Mouse (Mus musculus) liver, adult (tissue): ENCODE measurements around the gene Cdc42se2.

ENCODE experiments used
- GATA4 ChIP-seq: IDR thresholded peaks from 2 replicates; pipeline ENCODE4 v1.6.1; 2014; ENCODE audit warnings: mild to moderate bottlenecking, low read length; ENCODE audit not compliant: insufficient replicate concordance

Gene Cdc42se2

GRCm38 (mm10) chr11:54776735-54777333, 10.6 kb downstream of the Cdc42se2 start:
- no peak for TF ChIP-seq GATA4

DNA sequence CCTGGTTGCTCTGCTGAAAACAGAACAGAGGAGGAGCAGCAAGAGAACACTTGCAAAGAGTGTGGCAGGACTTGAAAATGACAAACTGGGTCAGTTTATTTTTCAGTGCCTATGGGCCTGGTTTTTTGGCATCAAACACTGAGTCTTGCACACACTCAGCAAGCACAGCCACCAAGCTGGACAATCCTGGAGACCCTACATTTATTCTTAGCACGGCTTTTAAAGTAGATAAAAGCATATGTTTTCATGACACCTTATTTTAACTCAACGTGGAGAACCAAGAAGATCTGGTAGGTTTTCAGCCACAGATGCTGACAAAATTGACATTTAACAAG, 11.1 kb downstream of the Cdc42se2 start:
- no peak for TF ChIP-seq GATA4

DNA sequence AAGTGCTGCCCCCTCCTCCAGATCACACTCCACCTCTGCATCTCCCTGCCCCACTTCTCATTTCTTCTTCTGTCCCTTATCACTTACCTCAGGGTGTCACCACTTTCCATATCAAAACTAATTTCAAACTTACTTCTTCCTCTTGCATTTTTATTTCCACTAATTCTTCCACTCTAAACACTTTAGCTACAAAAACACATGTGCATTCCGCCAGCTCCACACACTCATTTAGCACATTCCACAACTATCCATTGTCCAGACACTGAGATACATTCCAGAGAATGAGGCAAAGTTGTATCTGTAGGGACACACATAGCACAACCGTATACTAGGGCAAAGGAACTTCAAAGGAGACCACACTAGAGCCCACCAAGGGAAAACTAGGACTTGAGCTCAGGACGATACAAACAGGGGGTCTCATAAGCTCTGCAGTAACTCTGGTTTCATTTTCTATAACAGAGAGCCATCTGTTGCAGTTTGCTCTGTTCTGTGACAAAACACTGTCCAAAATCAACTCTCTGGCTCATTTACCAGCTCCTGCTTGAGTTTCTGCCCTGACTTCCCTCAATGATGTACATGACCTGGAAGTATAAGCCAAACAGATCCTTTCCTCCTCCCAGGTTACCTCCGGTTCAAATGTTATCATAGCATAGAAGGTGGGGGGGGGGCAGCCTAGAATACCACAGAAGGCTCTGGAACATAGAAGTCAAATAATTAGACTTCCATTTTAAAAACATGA, 11.7 kb downstream of the Cdc42se2 start:
- TF ChIP-seq GATA4: no peak

- no peak for TF ChIP-seq GATA4
Measured at GRCm38 (mm10) chr11:54774282-54775078, 13.0 kb downstream of the Cdc42se2 start.

DNA sequence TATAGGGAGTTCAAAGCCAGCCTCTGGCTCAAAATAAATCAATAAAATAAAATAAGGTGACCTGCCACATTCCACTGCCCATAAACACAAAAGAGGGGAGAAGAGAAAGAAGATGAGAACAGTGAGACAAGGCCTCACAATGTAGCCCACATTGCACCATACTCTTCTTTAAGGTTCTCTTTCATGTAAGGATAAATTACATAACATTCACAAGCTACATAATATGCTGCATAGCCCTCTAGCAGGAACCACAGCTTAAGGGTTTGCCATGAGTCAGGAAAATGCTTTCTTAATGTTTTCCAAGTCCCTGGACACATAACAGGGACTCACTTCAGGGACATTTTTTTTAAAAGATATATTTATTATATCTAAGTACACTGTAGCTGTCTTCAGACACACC, 15.9 kb downstream of the Cdc42se2 start:
- no peak for TF ChIP-seq GATA4

DNA sequence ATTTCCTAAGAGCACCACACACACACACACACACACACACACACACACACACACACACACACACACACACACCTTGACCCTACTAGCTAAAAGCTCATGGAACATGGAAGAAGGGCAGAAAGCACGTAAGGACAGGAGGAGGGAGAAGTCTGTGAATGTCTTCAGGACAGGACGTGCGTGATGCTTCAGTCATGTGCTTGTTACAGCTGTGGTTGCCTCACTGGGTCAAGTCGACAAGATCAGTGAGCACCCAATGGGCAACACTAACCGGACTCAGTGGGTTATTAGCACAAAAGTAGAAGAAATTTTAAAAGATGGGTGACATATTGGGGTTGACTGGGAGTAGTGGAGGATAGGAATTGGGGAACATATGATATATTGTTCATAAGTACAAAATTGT, 17.6 kb downstream of the Cdc42se2 start:
- TF ChIP-seq GATA4: no peak

- TF ChIP-seq GATA4: no peak
Measured at GRCm38 (mm10) chr11:54768116-54768690, 19.3 kb downstream of the Cdc42se2 start.

GRCm38 (mm10) chr11:54764759-54765158, 22.7 kb downstream of the Cdc42se2 start:
- no peak for TF ChIP-seq GATA4

DNA sequence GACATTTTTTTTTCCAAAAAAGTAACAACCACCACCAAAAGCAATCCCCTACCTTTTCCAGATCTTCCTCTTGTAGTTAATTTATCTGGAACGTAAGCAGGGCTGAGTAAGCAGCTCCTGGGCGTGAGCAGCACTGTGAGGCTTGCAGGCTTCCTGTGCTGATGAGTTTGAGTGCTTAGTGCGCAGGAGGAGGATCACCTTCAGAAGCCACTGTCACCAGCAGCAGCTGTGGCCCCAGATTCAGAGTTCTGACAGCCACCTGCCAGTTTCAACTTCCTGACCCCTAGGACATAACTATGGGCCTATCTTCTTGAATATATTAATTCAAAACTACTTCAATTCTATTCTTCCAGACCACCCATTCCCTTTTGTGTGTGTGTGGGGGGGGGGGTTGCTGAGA, 23.4 kb downstream of the Cdc42se2 start:
- no peak for TF ChIP-seq GATA4

- no peak for TF ChIP-seq GATA4
Measured at GRCm38 (mm10) chr11:54762735-54763134, 24.7 kb downstream of the Cdc42se2 start.

DNA sequence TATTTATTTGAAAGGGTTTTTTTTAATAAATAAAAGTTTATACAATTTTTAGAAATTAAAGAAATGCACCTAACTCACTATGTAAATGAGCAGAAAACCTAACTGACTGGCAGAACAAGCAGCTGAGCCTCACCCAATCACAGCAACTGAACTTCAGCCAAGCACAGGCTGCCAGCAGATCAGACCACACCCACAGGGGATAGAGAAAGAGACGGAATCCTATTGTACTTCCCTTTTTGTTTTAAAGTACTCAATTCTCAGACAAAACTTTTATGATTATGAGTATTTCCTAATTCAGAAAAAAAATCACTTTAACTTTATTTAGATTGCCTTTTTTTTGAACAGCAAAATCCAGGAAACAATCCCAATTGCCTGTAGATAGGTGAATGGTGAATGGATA, 29.5 kb downstream of the Cdc42se2 start:
- no peak for TF ChIP-seq GATA4

DNA sequence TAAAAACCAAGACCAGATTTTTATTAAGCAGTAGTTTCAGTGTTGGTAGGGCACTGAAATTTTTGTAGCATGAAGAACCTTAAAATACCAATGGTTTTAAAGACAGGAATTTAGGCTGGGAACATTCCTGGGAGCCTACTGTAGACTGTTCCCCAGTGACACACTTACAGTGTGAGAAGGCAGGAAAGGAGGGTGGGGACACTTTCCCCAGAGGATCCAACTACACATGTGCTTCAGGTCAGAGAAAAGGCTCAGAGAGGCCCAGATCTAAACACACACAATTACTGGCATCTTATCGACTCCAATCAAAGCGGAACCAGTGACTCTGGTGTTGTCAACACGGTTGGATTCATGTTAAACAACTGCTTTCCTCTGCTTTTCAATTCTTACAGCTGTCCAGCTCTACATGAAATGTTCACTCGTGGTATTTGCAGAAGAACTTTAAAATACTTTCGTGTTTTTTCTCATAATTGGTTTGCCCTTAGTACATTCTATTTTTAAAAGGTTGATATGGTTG, 32.3 kb downstream of the Cdc42se2 start:
- TF ChIP-seq GATA4: no peak

DNA sequence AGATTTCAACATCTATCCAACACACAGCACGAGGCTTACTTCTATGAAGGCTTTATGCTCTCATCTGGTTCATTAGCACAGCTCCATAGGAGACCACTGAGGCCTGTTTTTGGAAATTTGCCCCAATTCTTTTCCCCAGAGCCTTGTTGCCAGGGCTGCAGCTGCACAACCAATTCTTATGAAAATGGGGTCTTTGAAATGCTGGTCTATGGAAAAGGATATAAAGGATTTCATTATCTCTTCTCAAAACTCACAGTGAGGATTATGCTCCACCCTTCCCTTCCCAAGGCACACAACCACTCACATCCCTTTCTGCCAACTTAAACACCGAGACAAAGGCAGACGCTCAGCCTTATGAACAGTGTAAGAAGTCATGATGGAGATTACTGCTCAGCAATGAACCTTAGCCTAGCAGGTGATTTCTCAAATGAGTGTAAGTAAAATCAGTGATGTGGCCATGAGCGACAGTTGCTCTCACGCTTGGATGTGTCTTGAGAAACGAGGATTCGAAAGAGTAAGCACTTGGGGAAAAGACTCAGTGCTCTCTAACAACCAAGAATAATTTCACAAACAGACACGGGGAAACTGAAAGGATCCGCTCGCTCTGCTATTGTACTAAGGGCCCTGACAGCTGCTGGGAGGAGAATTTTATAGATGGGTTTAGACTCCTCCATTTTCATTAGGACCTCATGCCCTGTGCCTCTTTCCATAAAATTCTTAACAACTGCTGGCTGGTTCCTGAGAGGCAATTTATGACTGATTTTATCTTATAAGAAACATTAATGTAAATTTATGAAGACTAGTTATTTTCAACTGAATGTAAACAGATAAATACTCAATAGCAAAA, 33.0 kb downstream of the Cdc42se2 start:
- TF ChIP-seq GATA4: no peak

- no peak for TF ChIP-seq GATA4
Measured at GRCm38 (mm10) chr11:54751502-54751901, 36.0 kb downstream of the Cdc42se2 start.

DNA sequence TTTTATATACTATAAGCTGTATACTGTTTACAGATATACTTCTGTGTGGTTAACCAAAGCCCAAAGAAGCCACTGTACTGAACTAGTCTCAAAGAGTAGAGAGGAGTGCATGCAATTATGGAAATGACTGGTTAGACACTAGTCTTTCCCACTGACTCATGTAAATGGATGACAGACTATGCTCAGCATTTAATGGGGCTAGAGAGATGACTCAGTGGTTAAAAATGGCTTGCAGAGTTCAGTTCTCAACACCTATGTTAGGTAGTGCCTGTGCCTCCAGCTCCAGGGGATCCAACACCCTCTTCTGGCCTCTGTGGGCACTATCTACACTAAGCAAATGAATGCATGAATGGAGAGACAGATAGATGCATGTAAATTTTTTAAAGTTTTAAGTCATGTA, 38.6 kb downstream of the Cdc42se2 start:
- no peak for TF ChIP-seq GATA4

GRCm38 (mm10) chr11:54744231-54744630, 43.2 kb downstream of the Cdc42se2 start:
- no peak for TF ChIP-seq GATA4
